Mouse (Mus musculus): ENCODE measurements around the gene Kif23. TPM values are rescaled to one million over a fixed set of nuclear protein-coding genes. Genes with fewer than 3 reads are reported as not detected.

Gene Kif23
- polyA plus RNA-seq, 1 experiment from 2014 or later = 7.7 TPM

DNA sequence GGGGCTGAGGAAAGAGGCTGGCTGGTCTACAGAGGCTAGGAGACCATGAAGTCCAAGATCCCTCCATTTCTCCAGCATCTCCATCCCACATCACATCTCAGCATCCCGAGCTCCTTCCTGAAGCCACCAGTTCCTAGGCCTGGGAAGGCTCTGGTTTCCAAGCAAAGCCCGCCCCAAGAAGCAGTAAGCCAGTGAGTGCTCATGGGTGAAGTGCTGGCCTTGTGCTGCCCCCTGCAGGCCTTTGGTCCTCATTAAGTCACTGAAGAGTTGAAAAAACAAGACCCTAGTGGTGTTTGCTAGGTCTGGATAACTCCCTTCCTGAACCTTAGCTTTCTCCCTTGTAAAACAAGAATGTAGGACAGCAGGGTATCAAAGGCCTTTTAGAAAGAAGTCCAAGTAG is 67.7 kb downstream of the Kif23 start:
- H3K9me3 ChIP-seq (ENCODE audit: low read length) = no peaks in the 10 kb centered on the region
- no peak overlapping the region for H3K27ac ChIP-seq (ENCODE audit: low read length)
- no peak overlapping the region for H3K4me2 ChIP-seq (replicated peaks; ENCODE audit: low read depth, low read length)
- TF ChIP-seq CTCF (IDR thresholded peaks at IDR 0.05) (peak; percentile 75), EP300 (IDR thresholded peaks at IDR 0.05) (no peak)
- H3K27me3 ChIP-seq (replicated peaks; ENCODE audit: insufficient read depth, low read length) = peaks cover 11% of the 10 kb centered on the region; the same call in 1 of the 2 replicates
- H3K36me3 ChIP-seq (ENCODE audit: insufficient read depth, low read length) = no peaks in the 10 kb centered on the region
- H3K9ac ChIP-seq (replicated peaks; ENCODE audit: low read depth) = no peak overlapping the region
- peak; percentile 83 for DNase-seq (ENCODE audit: low spot score)
- peak; percentile 38; the same call in 1 of the 2 replicates for ATAC-seq
- no peaks in the 10 kb centered on the region for H3K4me1 ChIP-seq (ENCODE audit: insufficient read depth, low read depth, low read length)
- WGBS = 33% methylated on average over 2 of the region's 2 CpGs
- no peak overlapping the region for H3K4me3 ChIP-seq (ENCODE audit: low read depth, low read length)

DNA sequence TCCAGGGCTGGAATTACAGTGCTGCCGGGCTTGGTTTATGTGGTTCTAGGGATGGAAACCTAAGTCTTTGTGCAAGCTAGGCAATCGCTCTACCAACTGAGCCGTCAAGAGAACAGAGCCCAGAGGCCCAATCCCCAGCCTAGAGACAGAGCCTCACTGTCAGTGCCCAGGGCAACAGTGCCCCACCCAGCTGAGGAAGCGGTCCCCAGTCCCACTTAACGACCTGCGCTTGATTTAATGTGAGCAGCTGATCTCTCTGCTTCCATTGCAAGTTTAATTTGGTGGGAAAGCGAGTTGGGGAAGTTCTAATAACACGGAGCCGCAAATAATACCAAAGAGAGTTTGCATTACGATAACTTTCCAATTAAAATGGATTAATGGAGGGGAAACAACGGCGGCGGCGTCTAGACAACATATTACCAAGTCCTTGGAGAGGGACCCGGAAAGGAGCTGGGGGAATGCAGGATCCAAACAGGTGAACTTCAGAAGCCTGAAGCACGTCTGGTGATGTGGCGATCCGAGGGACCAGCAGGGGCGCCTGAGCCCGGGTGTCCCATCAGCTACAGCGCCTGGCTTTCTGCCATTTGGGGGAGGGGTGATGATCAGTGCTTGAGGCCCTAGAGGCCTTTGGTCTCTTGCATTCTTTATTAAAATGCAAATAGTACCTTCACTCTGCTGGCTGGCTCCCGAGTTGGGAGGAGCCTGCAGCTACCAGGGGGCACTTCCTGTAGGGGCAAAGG is 69.0 kb downstream of the Kif23 start:
- Histone ChIP-seq H3K4me1 (ENCODE audit: insufficient read depth, low read depth, low read length) (no peaks in the 10 kb centered on the region), H3K36me3 (ENCODE audit: insufficient read depth, low read length) (no peaks in the 10 kb centered on the region), H3K27me3 (replicated peaks; ENCODE audit: insufficient read depth, low read length) (peaks cover 11% of the 10 kb centered on the region; the same call in 1 of the 2 replicates), H3K27ac (ENCODE audit: low read length) (no peak overlapping the region), H3K4me2 (replicated peaks; ENCODE audit: low read depth, low read length) (no peak overlapping the region), H3K4me3 (ENCODE audit: low read depth, low read length) (no peak overlapping the region), H3K9ac (replicated peaks; ENCODE audit: low read depth) (no peak overlapping the region), H3K9me3 (ENCODE audit: low read length) (no peaks in the 10 kb centered on the region)
- ATAC-seq (no peak), DNase-seq (ENCODE audit: low spot score) (peak; percentile 6)
- 29% methylated on average over 22 of the region's 22 CpGs for WGBS
- TF ChIP-seq EP300 (IDR thresholded peaks at IDR 0.05) (no peak), CTCF (IDR thresholded peaks at IDR 0.05) (peak; percentile 32; the same call in 1 of the 2 replicates)

DNA sequence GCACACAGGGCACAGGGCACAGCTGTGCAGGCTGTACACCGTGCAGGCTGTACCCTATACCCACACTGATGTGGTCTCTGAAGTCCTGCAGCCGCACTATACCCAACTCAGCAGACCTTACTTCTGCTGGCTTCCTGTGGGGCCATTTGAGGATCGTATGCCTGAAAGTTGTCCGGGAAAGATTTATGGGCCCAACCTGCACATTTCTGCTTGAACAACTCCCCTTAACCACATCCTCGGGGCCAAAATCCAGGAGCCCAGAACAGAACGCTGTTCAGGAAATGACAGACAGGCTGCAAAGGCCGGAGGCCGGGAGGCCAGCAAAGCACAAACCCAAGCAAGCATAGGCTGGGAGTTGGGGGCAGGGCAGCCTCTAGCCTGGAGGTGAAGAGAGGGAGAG is 73.2 kb downstream of the Kif23 start:
- no peak for ATAC-seq
- no peaks in the 10 kb centered on the region for H3K36me3 ChIP-seq (ENCODE audit: insufficient read depth, low read length)
- no peak for TF ChIP-seq CTCF (IDR thresholded peaks at IDR 0.05)
- TF ChIP-seq EP300 (IDR thresholded peaks at IDR 0.05) = no peak
- H3K4me2 ChIP-seq (replicated peaks; ENCODE audit: low read depth, low read length) = no peak overlapping the region
- DNase-seq (ENCODE audit: low spot score) = no peak
- H3K4me1 ChIP-seq (ENCODE audit: insufficient read depth, low read depth, low read length) = no peaks in the 10 kb centered on the region
- H3K27me3 ChIP-seq (replicated peaks; ENCODE audit: insufficient read depth, low read length) = peaks cover 11% of the 10 kb centered on the region; the same call in 1 of the 2 replicates
- no peak overlapping the region for H3K9ac ChIP-seq (replicated peaks; ENCODE audit: low read depth)
- WGBS = 47% methylated on average over 8 of the region's 8 CpGs
- H3K4me3 ChIP-seq (ENCODE audit: low read depth, low read length) = no peak overlapping the region
- H3K9me3 ChIP-seq (ENCODE audit: low read length) = no peaks in the 10 kb centered on the region
- no peak overlapping the region for H3K27ac ChIP-seq (ENCODE audit: low read length)

- Histone ChIP-seq H3K9ac (replicated peaks; ENCODE audit: low read depth) (no peak overlapping the region), H3K36me3 (ENCODE audit: insufficient read depth, low read length) (no peaks in the 10 kb centered on the region), H3K4me1 (ENCODE audit: insufficient read depth, low read depth, low read length) (no peaks in the 10 kb centered on the region), H3K27ac (ENCODE audit: low read length) (no peak overlapping the region), H3K4me3 (ENCODE audit: low read depth, low read length) (no peak overlapping the region), H3K4me2 (replicated peaks; ENCODE audit: low read depth, low read length) (no peak overlapping the region), H3K27me3 (replicated peaks; ENCODE audit: insufficient read depth, low read length) (0 out of 2 replicates have a peak, but pooled peaks cover 7% of the 10 kb centered on the region), H3K9me3 (ENCODE audit: low read length) (no peaks in the 10 kb centered on the region)
- no peak for DNase-seq (ENCODE audit: low spot score)
- no peak for TF ChIP-seq EP300 (IDR thresholded peaks at IDR 0.05)
- no peak for TF ChIP-seq CTCF (IDR thresholded peaks at IDR 0.05)
- 79% methylated on average over 8 of the region's 8 CpGs for WGBS
- ATAC-seq = no peak
Observed at GRCm38 (mm10) chr9:61872246-61872941, 74.2 kb downstream of the Kif23 start.

DNA sequence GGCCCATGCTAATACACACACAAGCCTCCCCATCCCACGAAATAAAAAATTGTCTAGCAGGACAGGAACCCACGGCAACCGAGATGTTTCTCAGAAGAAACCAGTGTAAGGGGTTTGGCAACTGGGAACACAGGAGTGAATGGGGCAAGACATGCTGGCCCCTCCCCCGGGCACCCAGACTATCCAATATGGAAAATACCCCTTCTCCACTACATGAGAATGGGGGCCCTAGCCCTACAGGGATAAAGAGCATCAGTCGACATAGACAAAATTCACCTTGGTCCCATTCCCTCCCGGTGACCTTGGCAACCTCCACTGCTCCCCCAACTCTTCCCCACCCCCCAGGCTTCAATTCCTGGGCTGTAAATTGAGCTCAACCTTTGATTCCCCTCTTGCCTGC is 74.7 kb downstream of the Kif23 start:
- Histone ChIP-seq H3K36me3 (ENCODE audit: insufficient read depth, low read length) (no peaks in the 10 kb centered on the region), H3K9ac (replicated peaks; ENCODE audit: low read depth) (no peak overlapping the region), H3K4me2 (replicated peaks; ENCODE audit: low read depth, low read length) (no peak overlapping the region), H3K4me3 (ENCODE audit: low read depth, low read length) (no peak overlapping the region), H3K9me3 (ENCODE audit: low read length) (no peaks in the 10 kb centered on the region), H3K4me1 (ENCODE audit: insufficient read depth, low read depth, low read length) (no peaks in the 10 kb centered on the region), H3K27ac (ENCODE audit: low read length) (no peak overlapping the region), H3K27me3 (replicated peaks; ENCODE audit: insufficient read depth, low read length) (0 out of 2 replicates have a peak, but pooled peaks cover 8% of the 10 kb centered on the region)
- 81% methylated on average over 6 of the region's 6 CpGs for WGBS
- no peak for DNase-seq (ENCODE audit: low spot score)
- ATAC-seq = no peak
- TF ChIP-seq CTCF (IDR thresholded peaks at IDR 0.05) = no peak
- TF ChIP-seq EP300 (IDR thresholded peaks at IDR 0.05) = no peak

DNA sequence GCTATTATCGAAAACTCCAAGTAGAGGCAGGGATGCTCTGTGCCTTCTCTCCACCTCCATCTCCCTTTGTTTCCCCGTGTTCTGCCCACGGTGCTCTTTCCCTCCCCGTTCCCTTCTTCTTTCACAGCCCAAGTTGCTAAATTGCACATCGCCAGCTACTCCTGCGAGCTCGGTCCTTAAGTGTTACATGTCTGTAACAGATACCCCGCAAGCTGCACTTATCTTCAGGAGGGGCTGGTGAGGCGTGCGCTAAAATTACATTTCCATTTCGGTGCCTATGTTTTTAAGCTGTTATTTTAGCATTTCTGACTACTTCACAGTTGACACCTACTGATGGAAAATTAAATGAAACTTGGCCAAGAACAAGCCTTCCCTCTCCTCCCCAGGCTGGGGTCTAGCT is 78.9 kb downstream of the Kif23 start:
- no peak overlapping the region for H3K4me2 ChIP-seq (replicated peaks; ENCODE audit: low read depth, low read length)
- no peak overlapping the region for H3K27ac ChIP-seq (ENCODE audit: low read length)
- DNase-seq (ENCODE audit: low spot score) = no peak
- no peak overlapping the region for H3K4me3 ChIP-seq (ENCODE audit: low read depth, low read length)
- no peak for ATAC-seq
- no peak overlapping the region for H3K9ac ChIP-seq (replicated peaks; ENCODE audit: low read depth)
- H3K4me1 ChIP-seq (ENCODE audit: insufficient read depth, low read depth, low read length) = no peaks in the 10 kb centered on the region
- no peaks in the 10 kb centered on the region for H3K36me3 ChIP-seq (ENCODE audit: insufficient read depth, low read length)
- TF ChIP-seq EP300 (IDR thresholded peaks at IDR 0.05) (no peak), CTCF (IDR thresholded peaks at IDR 0.05) (no peak)
- WGBS = 67% methylated on average over 11 of the region's 11 CpGs
- no peaks in the 10 kb centered on the region for H3K9me3 ChIP-seq (ENCODE audit: low read length)
- H3K27me3 ChIP-seq (replicated peaks; ENCODE audit: insufficient read depth, low read length) = peaks cover 4% of the 10 kb centered on the region

Other genes starting within 250 kb of the Kif23 start
- 997 and 1,182 TPM in 2 replicates for gene Rplp1, start 32.2 kb downstream of the Kif23 start, polyA plus RNA-seq (2015; fragmentation: Nextera tagmentation; extraction: Ambion mirVana)
- gene Paqr5, start 80.1 kb upstream of the Kif23 start, polyA plus RNA-seq (2015; fragmentation: Nextera tagmentation; extraction: Ambion mirVana) = 8.7 and 10.5 TPM in 2 replicates
- gene Glce, start 175.9 kb upstream of the Kif23 start, polyA plus RNA-seq (2015; fragmentation: Nextera tagmentation; extraction: Ambion mirVana) = 8.5 and 9.6 TPM in 2 replicates